Mouse (Mus musculus) ES-E14 (cell line): ENCODE data around the gene Prickle2. TPM values are rescaled to one million over a fixed set of nuclear protein-coding genes. Genes with fewer than 3 reads are reported as not detected.

Experiments
- DNase-seq: peaks from one replicate; pipeline ENCODE4 v3.0.0-alpha.2; 2013; ENCODE audit warnings: low read depth, low spot score
- H3K27ac ChIP-seq: 2 replicates; pipeline ENCODE4 v1.5.1; 2012; ENCODE audit warnings: low read depth, mild to moderate bottlenecking, low read length, moderate library complexity, mixed read lengths; ENCODE audit not compliant: poor library complexity, insufficient read depth, severe bottlenecking
- H3K36me3 ChIP-seq: 2 replicates; pipeline ENCODE4 v1.6.1; 2012; ENCODE audit warnings: mild to moderate bottlenecking, low read length, moderate library complexity, mixed read lengths; ENCODE audit not compliant: control insufficient read depth, poor library complexity, insufficient read depth, severe bottlenecking
- H3K4me1 ChIP-seq, 2 experiments: fragments of 150-350 bp in 1 of 2; sonication (generic) in 1 of 2; 2 replicates each; pipeline ENCODE4 v1.6.1; 2012; ENCODE audit warnings: low read length in 2 of 2, mild to moderate bottlenecking in 1 of 2, mixed read lengths in 1 of 2; ENCODE audit not compliant: control insufficient read depth in 2 of 2, insufficient read depth in 2 of 2, poor library complexity in 1 of 2
- H3K4me3 ChIP-seq, 2 experiments: fragments of 150-350 bp in 1 of 2; sonication (generic) in 1 of 2; 2 replicates each; pipeline ENCODE4 v1.5.1; 2012; ENCODE audit warnings: low read length in 2 of 2, low read depth in 1 of 2, mild to moderate bottlenecking in 1 of 2, mixed read lengths in 1 of 2; ENCODE audit not compliant: insufficient read depth in 1 of 2, poor library complexity in 1 of 2, severe bottlenecking in 1 of 2
- H3K9ac ChIP-seq: 2 replicates; pipeline ENCODE4 v1.6.1; 2012; ENCODE audit warnings: low read depth, mild to moderate bottlenecking, low read length, mixed read lengths; ENCODE audit not compliant: poor library complexity, insufficient read depth, severe bottlenecking
- H3K9me3 ChIP-seq: fragments of 150-350 bp; sonication (generic); 2 replicates; pipeline ENCODE4 v1.6.1; 2012; ENCODE audit warnings: low read depth, mild to moderate bottlenecking, low read length; ENCODE audit not compliant: control insufficient read depth, insufficient read depth
- CHD2 ChIP-seq: IDR thresholded peaks from 2 replicates; pipeline ENCODE4 v1.6.1; 2014; ENCODE audit warnings: mild to moderate bottlenecking, low read depth, low read length, inconsistent platforms
- HCFC1 ChIP-seq: IDR thresholded peaks from 2 replicates; pipeline ENCODE4 v1.6.1; 2012; ENCODE audit warnings: low read length, inconsistent platforms, borderline replicate concordance; ENCODE audit not compliant: insufficient read depth
- MAFK ChIP-seq: IDR thresholded peaks from 2 replicates; pipeline ENCODE4 v1.6.1; 2014; ENCODE audit warnings: mild to moderate bottlenecking, low read depth, low read length, inconsistent platforms; ENCODE audit not compliant: insufficient read depth
- ZC3H11A ChIP-seq: IDR thresholded peaks from 2 replicates; pipeline ENCODE4 v1.6.1; 2012; ENCODE audit warnings: low read depth, mild to moderate bottlenecking, inconsistent platforms, low read length, borderline replicate concordance
- ZNF384 ChIP-seq: IDR thresholded peaks from 2 replicates; pipeline ENCODE4 v1.6.1; 2012; ENCODE audit warnings: low read depth, low read length, inconsistent platforms
- in situ Hi-C, 2 experiments: fragments of 600-800 bp; cut with MboI; formaldehyde crosslinking; loops; one replicate each; pipeline ENCODE4 v1.15.1; 2025; ENCODE audit warnings: low sequenced_read_pairs in 2 of 2, inconsistent platforms in 1 of 2; ENCODE audit not compliant: unreplicated experiment in 2 of 2
- total RNA-seq: library from RNA; depleted of rRNA; stranded (reverse); fragments of 300-350 nt; gene quantifications from 2 replicates; pipeline ENCODE4 v1.2.3, GENCODE M21; 2012

Gene Prickle2
- total RNA-seq, 1 experiment, result 1.2 TPM

DNA sequence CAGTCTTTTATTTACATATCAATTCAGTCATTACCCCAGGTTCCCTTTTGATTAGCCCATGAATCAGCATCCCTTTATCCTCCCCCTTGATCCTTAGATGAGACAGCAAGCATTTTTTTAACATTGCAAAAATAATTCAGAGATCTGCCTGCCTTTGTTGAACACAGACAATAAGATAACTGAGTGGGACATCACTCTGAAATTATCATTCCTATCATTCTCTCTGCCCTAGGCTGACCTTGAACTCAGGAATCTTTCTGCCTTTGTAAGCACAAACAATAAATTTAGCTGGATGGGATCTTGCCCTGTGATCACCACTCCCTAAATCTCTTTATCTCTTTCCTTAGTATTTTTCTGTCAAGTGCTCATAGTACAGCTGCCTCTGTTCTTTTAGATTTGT lies 27.7 kb upstream of the Prickle2 start:
- no peak overlapping the region for H3K27ac ChIP-seq
- TF ChIP-seq ZNF384 (no peak), ZC3H11A (no peak), HCFC1 (no peak), MAFK (no peak), CHD2 (no peak)
- DNase-seq, result no peak
- 0 out of 4 replicates have a peak, but pooled peaks cover 0 to 2% of the 10 kb centered on the region in 2 experiments for H3K4me1 ChIP-seq
- no peaks in the 10 kb centered on the region for H3K36me3 ChIP-seq
- no peaks in the 10 kb centered on the region for H3K9me3 ChIP-seq
- no peak overlapping the region for H3K9ac ChIP-seq
- in situ Hi-C loops, result no loop called here
- no peak overlapping the region for H3K4me3 ChIP-seq

DNA sequence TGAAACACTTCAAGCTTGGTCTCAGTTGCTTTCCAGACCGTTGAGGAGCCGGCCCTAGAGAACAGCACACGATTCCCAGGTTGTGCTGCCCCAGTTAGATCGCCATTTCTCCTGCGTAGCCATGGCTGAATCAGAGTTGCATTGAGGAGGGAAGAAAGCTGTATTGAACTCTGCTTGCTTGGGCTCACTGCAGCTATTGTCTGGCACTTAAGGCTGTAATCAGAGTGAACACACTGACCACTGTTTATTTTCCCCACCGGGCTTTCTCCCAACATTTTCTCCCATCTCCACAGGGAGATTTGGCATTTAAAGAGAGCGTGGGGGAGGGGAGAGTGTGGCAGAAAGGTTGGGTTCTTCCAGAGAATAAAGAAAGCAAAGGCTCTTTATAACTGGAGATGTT lies 22.6 kb upstream of the Prickle2 start:
- no peak for TF ChIP-seq HCFC1
- no peak for TF ChIP-seq ZNF384
- no peak for TF ChIP-seq ZC3H11A
- no peak for TF ChIP-seq CHD2
- no peak for TF ChIP-seq MAFK
- Histone ChIP-seq H3K9me3 (no peaks in the 10 kb centered on the region), H3K9ac (peak overlapping the region; percentile 51; the same call in 1 of the 2 replicates), H3K36me3 (no peaks in the 10 kb centered on the region), H3K27ac (no peak overlapping the region), H3K4me1 (peaks cover 0 to 5% of the 10 kb centered on the region in 2 experiments; a peak in 1 of 4 replicates), H3K4me3 (peak overlapping the region in 1 of 2 experiments; percentile 49; a peak in 3 of 4 replicates)
- in situ Hi-C loops, result no loop called here
- DNase-seq, result no peak

GRCm38 (mm10) chr6:92728084-92728483 lies 22.1 kb upstream of the Prickle2 start:
- Histone ChIP-seq H3K27ac (no peak overlapping the region), H3K4me1 (peaks cover 0 to 5% of the 10 kb centered on the region in 2 experiments; a peak in 1 of 4 replicates), H3K4me3 (peak overlapping the region in 1 of 2 experiments; percentile 49; a peak in 3 of 4 replicates), H3K36me3 (no peaks in the 10 kb centered on the region), H3K9ac (peak overlapping the region; percentile 51; the same call in 1 of the 2 replicates), H3K9me3 (no peaks in the 10 kb centered on the region)
- in situ Hi-C loops, result no loop called here
- TF ChIP-seq ZNF384, result peak; percentile 89
- peak; percentile 13; the same call in 1 of the 2 replicates for TF ChIP-seq HCFC1
- TF ChIP-seq MAFK, result no peak
- peak; percentile 55 for TF ChIP-seq ZC3H11A
- peak; percentile 81 for TF ChIP-seq CHD2
- peak; percentile 89 for DNase-seq

GRCm38 (mm10) chr6:92727351-92727986 lies 21.5 kb upstream of the Prickle2 start:
- Histone ChIP-seq H3K9me3 (no peaks in the 10 kb centered on the region), H3K4me3 (no peak overlapping the region), H3K27ac (no peak overlapping the region), H3K36me3 (no peaks in the 10 kb centered on the region), H3K4me1 (peaks cover 0 to 5% of the 10 kb centered on the region in 2 experiments; a peak in 1 of 4 replicates), H3K9ac (no peak overlapping the region)
- no peak for TF ChIP-seq ZNF384
- TF ChIP-seq MAFK, result no peak
- no peak for TF ChIP-seq HCFC1
- TF ChIP-seq ZC3H11A, result no peak
- no peak for TF ChIP-seq CHD2
- no peak for DNase-seq
- in situ Hi-C loops, result no loop called here
